Mouse (Mus musculus): ENCODE measurements around the gene Armcx1. TPM values are rescaled to one million over a fixed set of nuclear protein-coding genes. Genes with fewer than 3 reads are reported as not detected.

Armcx1 gene
- 108 and 119 TPM in 2 replicates for polyA plus RNA-seq (2015; fragmentation: Nextera tagmentation; extraction: Ambion mirVana)

GRCm38 (mm10) chrX:134717752-134718308, at the start of gene Armcx1:
Armcx1 (plus strand) TSS chrX:134717963.
- H3K4me1 ChIP-seq, result 0 out of 2 replicates have a peak, but pooled peaks cover 6% of the 10 kb centered on the region
- ATAC-seq (ENCODE audit: low FRiP score), result peak; percentile 96
- H3K9me3 ChIP-seq (replicated peaks), result no peaks in the 10 kb centered on the region
- H3K27ac ChIP-seq (replicated peaks), result peak within 1 kb of the TSS; percentile 91
- WGBS, result 23% methylated on average over 16 of the region's 16 CpGs
- peaks cover 8% of the 10 kb centered on the region for H3K36me3 ChIP-seq
- H3K4me3 ChIP-seq (replicated peaks), result peak within 1 kb of the TSS; percentile 52
- H3K9ac ChIP-seq (replicated peaks), result peak within 1 kb of the TSS; percentile 61
- H3K4me2 ChIP-seq, result peak within 1 kb of the TSS; percentile 52
- no peaks in the 10 kb centered on the region; the same call in 1 of the 2 replicates for H3K27me3 ChIP-seq (replicated peaks)

GRCm38 (mm10) chrX:134675022-134675421, 42.7 kb upstream of the Armcx1 start:
- 26% methylated on average over 5 of the region's 5 CpGs for WGBS
- Histone ChIP-seq H3K9me3 (replicated peaks) (no peaks in the 10 kb centered on the region), H3K4me1 (no peaks in the 10 kb centered on the region), H3K9ac (replicated peaks) (no peak overlapping the region), H3K4me3 (replicated peaks) (no peak overlapping the region), H3K36me3 (no peaks in the 10 kb centered on the region), H3K4me2 (no peak overlapping the region), H3K27me3 (replicated peaks) (no peaks in the 10 kb centered on the region), H3K27ac (replicated peaks) (no peak overlapping the region)
- no peak for ATAC-seq (ENCODE audit: low FRiP score)

GRCm38 (mm10) chrX:134675959-134676358, 41.8 kb upstream of the Armcx1 start:
- WGBS, result 33% methylated on average over 1 of the region's 1 CpGs
- Histone ChIP-seq H3K27me3 (replicated peaks) (no peaks in the 10 kb centered on the region), H3K27ac (replicated peaks) (no peak overlapping the region)

GRCm38 (mm10) chrX:134684936-134685335, 32.8 kb upstream of the Armcx1 start:
- 41% methylated on average over 5 of the region's 5 CpGs for WGBS
- Histone ChIP-seq H3K4me3 (replicated peaks) (peak overlapping the region; percentile 30), H3K36me3 (peaks cover 7% of the 10 kb centered on the region; the same call in 1 of the 2 replicates), H3K4me2 (peak overlapping the region; percentile 59), H3K9ac (replicated peaks) (peak overlapping the region; percentile 23; the same call in 1 of the 2 replicates), H3K27me3 (replicated peaks) (no peaks in the 10 kb centered on the region), H3K4me1 (peaks cover 13% of the 10 kb centered on the region), H3K9me3 (replicated peaks) (no peaks in the 10 kb centered on the region), H3K27ac (replicated peaks) (peak overlapping the region; percentile 51)
- ATAC-seq (ENCODE audit: low FRiP score), result no peak

More at GRCm38 (mm10) chrX:134675959-134676358, 41.8 kb upstream of the Armcx1 start:
- Histone ChIP-seq H3K36me3 (no peaks in the 10 kb centered on the region), H3K4me2 (no peak overlapping the region), H3K4me3 (replicated peaks) (no peak overlapping the region), H3K9ac (replicated peaks) (no peak overlapping the region), H3K4me1 (no peaks in the 10 kb centered on the region), H3K9me3 (replicated peaks) (no peaks in the 10 kb centered on the region)
- ATAC-seq (ENCODE audit: low FRiP score), result no peak

GRCm38 (mm10) chrX:134686267-134686666, 31.5 kb upstream of the Armcx1 start, which contains the start of gene Armcx4:
Armcx4 (plus strand) TSS chrX:134686519.
- Histone ChIP-seq H3K27me3 (replicated peaks) (no peaks in the 10 kb centered on the region), H3K4me1 (peaks cover 13% of the 10 kb centered on the region), H3K9me3 (replicated peaks) (no peaks in the 10 kb centered on the region), H3K4me2 (peak within 1 kb of the TSS; percentile 59), H3K36me3 (peaks cover 10% of the 10 kb centered on the region; the same call in 1 of the 2 replicates), H3K27ac (replicated peaks) (peak within 1 kb of the TSS; percentile 89), H3K4me3 (replicated peaks) (peak within 1 kb of the TSS; percentile 51), H3K9ac (replicated peaks) (peak within 1 kb of the TSS; percentile 61)
- 27% methylated on average over 33 of the region's 33 CpGs for WGBS
- ATAC-seq (ENCODE audit: low FRiP score), result peak; percentile 96

GRCm38 (mm10) chrX:134686739-134687171, 31.0 kb upstream of the Armcx1 start:
- ATAC-seq (ENCODE audit: low FRiP score), result peak; percentile 51
- 18% methylated on average over 16 of the region's 16 CpGs for WGBS
- H3K9me3 ChIP-seq (replicated peaks), result no peaks in the 10 kb centered on the region
- H3K9ac ChIP-seq (replicated peaks), result peak overlapping the region; percentile 61
- no peaks in the 10 kb centered on the region; the same call in 1 of the 2 replicates for H3K27me3 ChIP-seq (replicated peaks)
- peaks cover 10% of the 10 kb centered on the region; the same call in 1 of the 2 replicates for H3K36me3 ChIP-seq
- peaks cover 15% of the 10 kb centered on the region for H3K4me1 ChIP-seq
- H3K27ac ChIP-seq (replicated peaks), result peak overlapping the region; percentile 89
- peak overlapping the region; percentile 51 for H3K4me3 ChIP-seq (replicated peaks)
- peak overlapping the region; percentile 59 for H3K4me2 ChIP-seq

GRCm38 (mm10) chrX:134689676-134690075, 28.1 kb upstream of the Armcx1 start:
- ATAC-seq (ENCODE audit: low FRiP score), result no peak
- Histone ChIP-seq H3K4me3 (replicated peaks) (no peak overlapping the region), H3K9me3 (replicated peaks) (no peaks in the 10 kb centered on the region), H3K4me2 (no peak overlapping the region), H3K27me3 (replicated peaks) (no peaks in the 10 kb centered on the region; the same call in 1 of the 2 replicates), H3K4me1 (peaks cover 21% of the 10 kb centered on the region), H3K9ac (replicated peaks) (no peak overlapping the region), H3K27ac (replicated peaks) (no peak overlapping the region), H3K36me3 (peaks cover 13% of the 10 kb centered on the region; the same call in 1 of the 2 replicates)
- WGBS, result 90% methylated on average over 2 of the region's 2 CpGs

- Histone ChIP-seq H3K4me2 (no peak overlapping the region), H3K9ac (replicated peaks) (no peak overlapping the region), H3K9me3 (replicated peaks) (no peaks in the 10 kb centered on the region), H3K27ac (replicated peaks) (no peak overlapping the region), H3K4me1 (peaks cover 21% of the 10 kb centered on the region), H3K4me3 (replicated peaks) (no peak overlapping the region), H3K36me3 (peaks cover 13% of the 10 kb centered on the region; the same call in 1 of the 2 replicates), H3K27me3 (replicated peaks) (no peaks in the 10 kb centered on the region; the same call in 1 of the 2 replicates)
- ATAC-seq (ENCODE audit: low FRiP score), result no peak
- WGBS, result 89% methylated on average over 10 of the region's 10 CpGs
Observed at GRCm38 (mm10) chrX:134690871-134691539, 26.8 kb upstream of the Armcx1 start.

GRCm38 (mm10) chrX:134691540-134691935, 26.2 kb upstream of the Armcx1 start:
- Histone ChIP-seq H3K9me3 (replicated peaks) (no peaks in the 10 kb centered on the region), H3K4me2 (no peak overlapping the region), H3K36me3 (peaks cover 13% of the 10 kb centered on the region; the same call in 1 of the 2 replicates), H3K4me3 (replicated peaks) (no peak overlapping the region), H3K27me3 (replicated peaks) (no peaks in the 10 kb centered on the region; the same call in 1 of the 2 replicates), H3K4me1 (peaks cover 21% of the 10 kb centered on the region), H3K27ac (replicated peaks) (no peak overlapping the region), H3K9ac (replicated peaks) (no peak overlapping the region)
- 72% methylated on average over 2 of the region's 2 CpGs for WGBS
- ATAC-seq (ENCODE audit: low FRiP score), result no peak

GRCm38 (mm10) chrX:134716863-134717262, 900 bp upstream of the Armcx1 start:
- H3K27ac ChIP-seq (replicated peaks), result no peak overlapping the region
- no peak for ATAC-seq (ENCODE audit: low FRiP score)
- no peak overlapping the region for H3K4me2 ChIP-seq
- 0 out of 2 replicates have a peak, but pooled peaks cover 6% of the 10 kb centered on the region for H3K4me1 ChIP-seq
- H3K27me3 ChIP-seq (replicated peaks), result no peaks in the 10 kb centered on the region; the same call in 1 of the 2 replicates
- no peak overlapping the region for H3K9ac ChIP-seq (replicated peaks)
- H3K4me3 ChIP-seq (replicated peaks), result no peak overlapping the region
- peaks cover 8% of the 10 kb centered on the region for H3K36me3 ChIP-seq
- 20% methylated on average over 3 of the region's 3 CpGs for WGBS
- no peaks in the 10 kb centered on the region for H3K9me3 ChIP-seq (replicated peaks)

- 0 out of 2 replicates have a peak, but pooled peaks cover 6% of the 10 kb centered on the region for H3K4me1 ChIP-seq
- H3K9ac ChIP-seq (replicated peaks), result peak overlapping the region; percentile 61
- peak overlapping the region; percentile 91 for H3K27ac ChIP-seq (replicated peaks)
- H3K36me3 ChIP-seq, result peaks cover 8% of the 10 kb centered on the region
- H3K4me2 ChIP-seq, result peak overlapping the region; percentile 52
- peak overlapping the region; percentile 52 for H3K4me3 ChIP-seq (replicated peaks)
- WGBS, result 26% methylated on average over 14 of the region's 14 CpGs
- ATAC-seq (ENCODE audit: low FRiP score), result peak; percentile 91
- H3K27me3 ChIP-seq (replicated peaks), result no peaks in the 10 kb centered on the region; the same call in 1 of the 2 replicates
- no peaks in the 10 kb centered on the region for H3K9me3 ChIP-seq (replicated peaks)
Observed at GRCm38 (mm10) chrX:134718524-134718923, 761 bp downstream of the Armcx1 start.
